Mouse (Mus musculus): ENCODE results near the gene Tmeff2. TPM values are rescaled to one million over a fixed set of nuclear protein-coding genes. Genes with fewer than 3 reads are reported as not detected.

Gene Tmeff2
- total RNA-seq, 2 experiments from 2014 or later: 0.79 to 1.5 TPM

DNA sequence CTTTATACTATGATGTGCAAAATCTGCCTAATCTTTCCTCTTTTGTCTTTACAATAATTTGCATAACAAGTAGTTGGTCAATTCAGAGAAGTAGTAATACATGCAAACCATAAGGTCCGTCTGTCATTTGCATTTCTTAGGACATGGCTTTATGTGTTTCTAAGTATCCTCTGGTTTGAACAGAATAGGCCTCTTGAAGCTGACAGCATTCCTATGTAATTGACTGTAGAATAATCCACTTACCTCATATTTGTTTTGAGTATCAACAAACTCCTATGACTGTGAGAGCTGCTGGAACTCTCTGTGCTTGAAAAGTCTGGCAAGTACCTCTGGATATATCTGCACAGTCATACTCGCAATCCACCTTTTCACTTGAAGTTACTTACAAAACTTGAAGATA lies 194.3 kb downstream of the Tmeff2 start:
- DNase-seq: no peak
- intact Hi-C loops (cut with DNase I): no loop called here
- Histone ChIP-seq H3K4me3 (no peak overlapping the region), H3K27ac (no peak overlapping the region)
- no peak for TF ChIP-seq CTCF (IDR thresholded peaks at IDR 0.05)

DNA sequence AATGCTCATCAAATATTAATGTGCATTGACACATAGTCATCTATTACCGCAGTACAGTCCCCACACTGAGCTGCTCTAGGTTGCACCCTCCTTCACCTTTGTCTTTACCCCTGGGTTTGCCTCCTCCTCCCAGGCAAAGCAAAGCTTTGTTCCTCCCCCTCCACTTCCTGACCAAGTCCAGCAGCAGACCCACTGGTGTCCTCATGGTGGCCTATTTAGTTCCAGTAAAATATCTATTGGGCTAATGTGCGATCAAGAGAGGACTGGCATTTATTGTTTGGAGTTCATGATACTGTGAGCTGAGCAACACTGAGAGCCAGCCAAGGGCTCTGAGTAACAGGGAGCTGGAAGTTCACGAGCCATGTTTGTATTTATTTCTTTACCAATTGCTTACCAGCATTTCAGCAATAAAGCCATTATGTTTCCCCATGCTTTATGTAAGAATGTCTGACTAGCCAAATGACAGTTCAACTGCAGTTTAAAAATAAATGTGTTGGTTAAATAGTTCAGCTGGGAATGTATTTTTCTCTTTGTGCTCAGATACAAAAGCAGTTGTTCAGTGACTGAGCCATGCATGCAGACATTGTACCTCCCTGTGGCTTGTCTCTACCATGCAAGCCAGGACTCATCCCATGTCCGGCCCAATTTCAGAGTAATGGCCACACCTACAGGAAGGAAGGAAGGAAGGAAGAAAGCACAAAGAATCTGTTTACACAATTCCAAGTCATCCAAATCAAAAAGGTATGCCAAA lies 196.6 kb downstream of the Tmeff2 start:
- H3K4me3 ChIP-seq: no peak overlapping the region
- H3K27ac ChIP-seq: peak overlapping the region; percentile 28
- DNase-seq: no peak
- TF ChIP-seq CTCF (IDR thresholded peaks at IDR 0.05): no peak
- intact Hi-C loops (cut with DNase I): no loop called here

DNA sequence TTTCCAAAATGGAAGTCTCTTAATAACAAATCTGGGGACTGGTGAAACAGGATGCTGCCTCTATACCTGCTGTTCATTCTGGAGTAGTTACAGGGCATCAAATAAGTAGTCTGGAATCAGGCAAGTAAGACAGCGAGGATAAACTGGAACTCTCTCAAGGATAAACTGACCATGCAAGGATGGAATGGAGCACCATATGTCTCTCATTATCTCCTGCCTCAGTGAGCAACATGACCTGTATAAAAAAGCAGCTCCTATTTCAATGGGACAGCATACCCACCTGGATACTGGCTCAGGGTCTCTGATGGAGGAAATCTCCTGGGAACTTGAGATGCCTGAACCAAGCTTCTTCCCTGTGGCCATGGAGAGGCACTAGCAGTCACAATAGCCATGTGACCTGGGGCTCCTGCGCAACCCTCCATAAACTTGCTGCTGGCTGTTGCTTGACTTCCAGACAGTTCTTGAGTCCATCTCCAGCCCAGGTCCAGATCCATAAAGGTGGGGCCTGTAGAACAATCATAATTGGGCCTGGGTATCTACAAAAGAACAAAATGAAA lies 200.7 kb downstream of the Tmeff2 start:
- H3K27ac ChIP-seq: no peak overlapping the region
- DNase-seq: no peak
- no peak for TF ChIP-seq CTCF (IDR thresholded peaks at IDR 0.05)
- no peak overlapping the region for H3K4me3 ChIP-seq
- intact Hi-C loops (cut with DNase I): no loop called here

DNA sequence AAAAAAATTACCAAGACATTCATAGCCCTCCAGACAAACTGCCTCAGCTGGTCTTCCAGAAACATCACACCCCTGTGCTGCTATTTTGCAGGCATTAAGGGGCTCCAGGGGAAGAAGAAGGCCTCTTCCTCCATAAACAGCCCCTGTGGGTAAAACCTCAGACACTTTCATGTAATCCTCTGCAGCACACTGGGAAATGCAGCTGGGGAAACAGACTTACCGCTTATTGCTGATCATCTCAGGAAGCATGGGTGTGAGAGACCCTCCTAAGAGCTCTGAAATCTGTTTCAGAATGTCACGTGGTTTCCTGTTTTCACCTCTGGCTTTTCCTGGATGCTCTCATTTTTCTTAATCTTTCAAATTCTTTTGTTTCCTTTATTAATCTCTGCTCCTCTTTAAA lies 204.3 kb downstream of the Tmeff2 start:
- TF ChIP-seq CTCF (IDR thresholded peaks at IDR 0.05): no peak
- Histone ChIP-seq H3K27ac (peak overlapping the region; percentile 2; the same call in 1 of the 2 replicates), H3K4me3 (no peak overlapping the region)
- intact Hi-C loops (cut with DNase I): no loop called here
- DNase-seq: no peak

DNA sequence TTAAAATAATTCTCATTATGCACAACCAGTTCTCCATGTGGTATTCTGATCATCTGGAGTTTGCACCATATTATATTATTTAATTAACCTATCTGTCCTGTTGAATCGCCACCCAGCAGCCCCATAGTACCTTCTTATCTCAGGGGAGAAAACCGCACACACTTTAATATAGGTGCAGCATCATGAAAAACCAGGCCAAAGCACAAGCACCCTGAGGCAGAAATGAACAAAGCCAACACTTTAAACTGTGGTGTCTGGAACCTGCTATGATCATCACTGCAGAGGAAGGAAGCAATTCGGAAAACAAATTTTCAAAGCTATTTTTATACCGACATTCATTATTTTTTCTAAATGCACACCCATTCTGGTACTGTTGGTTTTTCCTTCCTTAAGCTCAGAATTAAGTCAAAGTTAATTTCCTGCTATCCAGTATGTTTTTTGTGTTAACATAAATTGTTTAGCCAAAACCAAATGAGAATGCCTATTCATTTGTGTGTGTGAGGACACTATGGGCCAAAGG lies 206.0 kb downstream of the Tmeff2 start:
- no peak for TF ChIP-seq CTCF (IDR thresholded peaks at IDR 0.05)
- no peak for DNase-seq
- no peak overlapping the region for H3K4me3 ChIP-seq
- intact Hi-C loops (cut with DNase I): no loop called here
- peak overlapping the region; percentile 72 for H3K27ac ChIP-seq

DNA sequence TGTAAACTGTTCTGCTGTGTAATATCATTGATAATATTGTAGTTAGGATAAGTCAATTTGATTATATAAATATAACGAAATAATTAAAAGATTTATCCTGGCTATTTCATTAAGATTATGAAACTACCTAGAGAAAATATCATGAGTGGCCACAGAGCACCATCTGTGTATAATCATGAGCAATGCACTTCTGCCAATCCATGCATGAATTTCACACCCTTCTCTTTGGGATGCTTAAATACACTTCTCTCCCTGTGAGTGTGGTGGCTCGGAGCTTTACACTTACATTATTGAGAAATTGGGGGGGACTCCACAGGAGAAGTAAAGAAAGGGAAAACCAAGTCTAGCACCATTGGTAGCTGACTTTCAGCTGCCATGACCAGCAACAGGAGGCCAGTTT lies 206.9 kb downstream of the Tmeff2 start:
- intact Hi-C loops (cut with DNase I): no loop called here
- Histone ChIP-seq H3K27ac (peak overlapping the region; percentile 64), H3K4me3 (no peak overlapping the region)
- no peak for DNase-seq
- no peak for TF ChIP-seq CTCF (IDR thresholded peaks at IDR 0.05)

DNA sequence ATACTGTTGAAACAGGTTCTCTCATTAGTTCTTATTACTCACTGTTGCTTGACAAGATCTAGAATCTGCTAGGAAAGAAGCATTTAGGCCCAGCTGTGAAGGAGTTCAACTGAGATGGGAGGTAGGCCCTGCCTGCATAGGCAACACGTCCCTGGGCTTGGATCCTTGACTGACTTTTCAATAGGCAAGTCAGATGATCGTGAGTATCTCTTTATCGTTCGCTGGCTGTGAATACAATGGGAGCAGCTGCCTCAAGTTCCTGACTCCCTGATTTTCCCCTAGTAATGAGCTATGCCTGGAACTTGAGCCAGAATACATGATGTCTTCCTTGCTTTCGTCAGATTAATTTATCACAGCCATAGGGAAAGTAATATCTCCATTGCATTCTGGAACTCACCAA lies 214.3 kb downstream of the Tmeff2 start:
- Histone ChIP-seq H3K4me3 (no peak overlapping the region), H3K27ac (no peak overlapping the region; the same call in 1 of the 2 replicates)
- DNase-seq: no peak
- intact Hi-C loops (cut with DNase I): no loop called here
- no peak for TF ChIP-seq CTCF (IDR thresholded peaks at IDR 0.05)

DNA sequence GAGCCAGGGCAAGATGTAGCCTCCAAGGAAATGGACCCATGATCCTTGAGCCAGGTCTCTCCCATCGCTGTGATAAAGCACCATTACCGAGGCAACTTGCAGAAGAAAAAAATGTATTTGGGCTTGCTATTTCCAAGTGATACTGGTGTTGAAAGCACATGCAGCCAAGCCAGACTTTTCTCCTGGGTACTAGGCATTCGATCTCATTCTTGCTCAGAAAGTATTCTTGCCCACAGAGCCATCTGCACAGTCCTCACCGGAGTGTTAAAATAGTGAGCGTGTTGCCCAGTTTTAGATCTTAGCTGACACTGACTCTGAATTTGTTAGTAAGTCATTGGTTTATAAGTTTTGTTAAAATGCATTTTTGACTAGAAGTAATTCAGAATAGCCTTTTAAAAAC lies 215.3 kb downstream of the Tmeff2 start:
- H3K4me3 ChIP-seq: no peak overlapping the region
- no peak for DNase-seq
- no peak overlapping the region for H3K27ac ChIP-seq
- intact Hi-C loops (cut with DNase I): no loop called here
- TF ChIP-seq CTCF (IDR thresholded peaks at IDR 0.05): no peak

DNA sequence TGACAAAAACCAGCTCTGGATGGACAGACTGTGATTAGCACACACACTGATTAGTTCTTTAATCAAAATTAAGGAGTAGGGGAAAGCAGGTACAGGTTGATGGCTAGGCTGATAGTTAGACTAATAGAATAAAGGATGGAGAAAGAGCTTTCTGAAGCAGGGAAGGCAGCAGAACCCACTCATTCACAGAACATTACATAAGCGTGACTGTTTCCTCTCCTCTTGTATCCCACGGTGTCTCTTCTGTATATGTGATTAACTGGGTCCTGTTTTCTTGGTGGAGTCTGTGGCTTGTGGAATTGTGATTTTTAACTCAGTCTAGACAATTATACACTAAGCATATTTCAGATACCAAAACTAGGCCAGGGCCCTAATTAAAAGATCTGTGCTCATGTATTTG lies 217.4 kb downstream of the Tmeff2 start:
- intact Hi-C loops (cut with DNase I): no loop called here
- no peak for DNase-seq
- TF ChIP-seq CTCF (IDR thresholded peaks at IDR 0.05): no peak
- no peak overlapping the region for H3K27ac ChIP-seq
- H3K4me3 ChIP-seq: no peak overlapping the region

DNA sequence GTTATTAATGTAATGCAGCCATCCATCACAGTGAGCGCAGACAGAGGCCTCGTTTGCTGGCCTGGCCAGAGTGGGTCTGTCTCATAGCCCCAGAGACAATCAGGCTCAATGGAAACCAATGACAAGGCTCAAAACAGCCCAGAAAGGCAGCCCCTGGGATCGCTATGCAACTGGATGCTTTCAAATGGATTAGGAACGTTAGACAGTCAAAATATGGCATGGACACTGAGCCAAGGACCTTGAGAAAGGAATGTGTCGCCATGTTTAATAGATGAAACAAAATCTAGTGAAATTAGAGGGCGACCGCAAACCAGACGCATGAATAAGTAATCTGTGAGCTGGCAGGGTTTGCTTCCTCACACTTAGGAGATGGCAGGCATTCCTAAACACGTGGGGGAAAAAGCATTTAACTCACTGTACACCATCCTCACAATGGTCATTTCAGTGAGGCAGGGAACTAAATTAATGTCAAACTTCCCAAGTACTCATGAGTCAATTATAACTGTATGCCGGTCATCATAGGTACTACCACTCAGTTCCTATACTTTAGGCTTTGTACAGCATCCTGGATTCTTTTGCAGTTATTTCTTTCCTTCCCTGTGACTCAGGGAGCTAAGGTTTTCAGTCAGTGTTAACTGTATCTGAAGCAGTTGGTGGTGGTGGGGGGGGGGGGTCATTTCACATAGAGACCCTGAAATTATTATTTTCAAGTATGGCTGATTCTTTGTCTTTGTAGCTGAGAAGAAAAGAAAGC lies 225.4 kb downstream of the Tmeff2 start:
- DNase-seq: no peak
- H3K27ac ChIP-seq: no peak overlapping the region
- no peak for TF ChIP-seq CTCF (IDR thresholded peaks at IDR 0.05)
- no peak overlapping the region for H3K4me3 ChIP-seq
- intact Hi-C loops (cut with DNase I): no loop called here

DNA sequence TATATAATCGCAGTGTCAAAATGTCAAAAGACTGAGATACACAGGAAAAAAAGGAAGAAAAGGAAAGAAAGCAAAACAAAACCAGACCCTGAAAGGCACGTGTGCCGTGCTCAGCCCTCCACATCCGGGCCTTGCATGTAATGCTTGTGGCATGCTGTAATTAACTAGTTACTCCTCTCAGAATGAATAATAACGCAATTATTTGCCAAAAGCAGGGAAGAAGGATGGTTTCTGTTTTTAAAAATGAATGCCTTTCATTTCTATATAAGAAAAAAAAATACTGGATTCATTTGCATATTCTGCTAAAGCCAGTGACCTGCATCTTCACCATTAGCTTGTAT lies 225.9 kb downstream of the Tmeff2 start:
- H3K27ac ChIP-seq: no peak overlapping the region
- intact Hi-C loops (cut with DNase I): no loop called here
- DNase-seq: no peak
- TF ChIP-seq CTCF (IDR thresholded peaks at IDR 0.05): no peak
- no peak overlapping the region for H3K4me3 ChIP-seq

DNA sequence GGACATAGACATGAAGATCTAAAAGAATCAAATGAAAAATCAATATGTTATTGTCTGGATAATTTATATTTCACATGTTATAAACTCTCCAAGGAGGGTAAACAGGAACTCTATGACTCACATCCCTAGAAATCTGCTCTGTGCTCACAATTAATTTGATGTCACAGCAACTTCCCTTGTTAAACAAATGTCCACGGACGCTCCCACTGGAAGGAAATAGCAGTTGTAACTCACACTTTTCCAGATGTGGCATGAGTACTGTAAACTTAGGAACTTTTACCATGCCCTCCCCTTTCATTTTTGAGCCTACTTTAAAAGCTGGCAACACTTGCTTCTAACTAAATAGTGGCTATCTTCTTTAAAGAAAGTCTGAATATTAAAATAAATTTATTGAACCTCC lies 236.3 kb downstream of the Tmeff2 start:
- Histone ChIP-seq H3K4me3 (no peak overlapping the region), H3K27ac (peak overlapping the region; percentile 83)
- intact Hi-C loops (cut with DNase I): loop anchor here (10.0 kb wide), 1 partner anchor 128 kb away; no protein-coding TSS in a partner anchor
- DNase-seq: no peak
- no peak for TF ChIP-seq CTCF (IDR thresholded peaks at IDR 0.05)

DNA sequence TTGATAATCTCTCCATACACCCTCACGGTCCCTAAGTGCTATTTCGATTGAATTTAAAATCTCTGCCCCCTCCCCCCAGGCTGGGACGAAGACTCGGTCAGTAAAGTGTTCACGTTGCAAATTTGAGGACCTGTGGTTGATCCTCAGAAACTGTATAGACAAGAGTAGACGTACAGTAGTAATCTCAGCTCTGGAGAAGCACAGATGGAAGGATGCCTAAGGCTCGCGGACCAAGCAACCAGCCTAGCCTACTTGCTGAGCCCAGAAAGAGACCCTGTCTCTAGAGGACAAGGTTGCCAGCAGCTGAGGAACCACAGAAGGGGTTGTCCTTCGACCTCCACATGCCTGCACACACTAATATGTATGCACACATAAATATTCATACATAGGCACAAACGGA lies 239.2 kb downstream of the Tmeff2 start:
- intact Hi-C loops (cut with DNase I): loop anchor here (10.0 kb wide), 3 partner anchors 125 to 175 kb away; no protein-coding TSS in a partner anchor
- no peak for DNase-seq
- no peak overlapping the region for H3K27ac ChIP-seq
- no peak for TF ChIP-seq CTCF (IDR thresholded peaks at IDR 0.05)
- no peak overlapping the region for H3K4me3 ChIP-seq

Measured in gastrocnemius, adult 2 months (tissue).